Mouse (Mus musculus): ENCODE data around the gene 4931429L15Rik.
"Not testable (repeated sequence)": the region's sequence is repeated elsewhere in the genome, so short reads cannot be mapped to it uniquely, and the experiment has no call there.

- not testable (repeated sequence) for TF ChIP-seq CTCF (IDR thresholded peaks at IDR 0.05; ENCODE audit: extremely low read depth, insufficient read length, insufficient replicate concordance, low read depth, low read length); POLR2A (IDR thresholded peaks at IDR 0.05; ENCODE audit: low read depth, low read length)
These were observed at the start of gene 4931429L15Rik for GRCm38 (mm10) chr9:46319886-46320285.
